Mouse (Mus musculus): ENCODE measurements around the gene Nrp2.

Gene Nrp2

DNA sequence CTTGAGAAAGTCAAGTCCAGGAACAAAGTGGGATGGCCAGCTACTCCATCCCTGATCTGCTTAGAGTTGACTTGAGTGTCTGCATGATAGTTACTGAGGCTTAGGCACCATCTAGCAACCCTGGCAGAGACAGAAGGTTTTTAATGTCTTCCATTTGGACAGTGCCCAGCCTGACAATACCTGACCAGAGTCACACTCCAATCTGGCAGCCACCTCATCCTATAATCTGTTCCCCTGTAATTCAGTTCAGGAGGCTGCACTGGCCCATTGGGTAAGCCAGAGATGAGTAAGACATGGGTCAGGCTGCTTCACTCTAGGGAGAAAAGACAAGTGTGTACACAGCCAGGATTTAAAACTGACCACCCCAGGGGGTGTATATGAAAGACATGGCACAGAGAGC lies 79.5 kb downstream of the Nrp2 start:
- DNase-seq (ENCODE audit: low spot score) = no peak

GRCm38 (mm10) chr1:62783354-62784083 lies 80.4 kb downstream of the Nrp2 start:
- no peak for DNase-seq (ENCODE audit: low spot score)

DNA sequence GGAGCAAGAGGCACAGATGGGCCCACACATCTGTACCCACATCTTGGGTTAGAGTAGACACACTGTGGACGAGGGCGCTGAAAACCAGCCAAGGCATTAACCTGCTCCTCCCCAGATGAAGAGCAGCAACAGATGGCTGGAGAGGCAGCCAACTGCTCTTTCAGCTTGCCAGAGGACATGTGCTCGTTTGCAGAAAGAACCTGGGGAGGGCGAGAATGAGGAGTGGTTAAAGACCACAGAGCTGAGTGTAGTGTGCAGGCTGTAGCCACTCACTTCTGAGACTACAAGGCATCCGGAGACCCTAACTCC lies 81.0 kb downstream of the Nrp2 start:
- peak; percentile 69 for DNase-seq (ENCODE audit: low spot score)

- DNase-seq (ENCODE audit: low spot score) = peak; percentile 79
These were observed 83.2 kb downstream of the Nrp2 start for GRCm38 (mm10) chr1:62786255-62786654.

GRCm38 (mm10) chr1:62787546-62787945 lies 84.5 kb downstream of the Nrp2 start:
- DNase-seq (ENCODE audit: low spot score) = no peak

GRCm38 (mm10) chr1:62794223-62794895 lies 91.3 kb downstream of the Nrp2 start:
- no peak for DNase-seq (ENCODE audit: low spot score)

GRCm38 (mm10) chr1:62794896-62795255 lies 91.8 kb downstream of the Nrp2 start:
- DNase-seq (ENCODE audit: low spot score) = no peak

DNA sequence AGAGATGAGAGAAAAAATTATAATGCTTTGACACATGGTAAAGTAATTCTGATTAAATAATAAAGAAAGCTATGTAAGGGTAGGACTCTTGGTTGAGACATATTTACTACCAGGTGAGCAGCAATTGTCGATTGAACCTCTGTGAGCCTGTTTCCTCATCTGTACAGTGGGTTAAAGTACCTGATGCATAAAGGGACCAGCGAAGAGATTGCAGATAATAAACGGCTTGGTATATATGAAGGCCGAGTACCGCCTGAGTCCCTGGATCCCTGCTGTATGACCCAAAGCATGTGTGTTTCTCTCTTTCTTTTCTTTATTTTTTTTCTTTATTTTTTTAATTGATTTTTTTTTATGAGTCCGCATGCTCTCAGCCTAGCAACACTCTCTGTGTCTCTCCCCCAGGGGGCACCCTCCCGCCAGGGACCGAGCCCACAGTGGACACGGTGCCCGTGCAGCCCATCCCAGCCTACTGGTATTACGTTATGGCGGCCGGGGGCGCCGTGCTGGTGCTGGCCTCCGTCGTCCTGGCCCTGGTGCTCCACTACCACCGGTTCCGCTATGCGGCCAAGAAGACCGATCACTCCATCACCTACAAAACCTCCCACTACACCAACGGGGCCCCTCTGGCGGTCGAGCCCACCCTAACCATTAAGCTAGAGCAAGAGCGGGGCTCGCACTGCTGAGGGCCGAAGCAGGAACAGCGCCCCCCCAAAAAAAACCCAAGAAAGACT lies 92.4 kb downstream of the Nrp2 start:
- DNase-seq (ENCODE audit: low spot score) = peak; percentile 52

- DNase-seq (ENCODE audit: low spot score) = no peak
These were observed 93.1 kb downstream of the Nrp2 start for GRCm38 (mm10) chr1:62796038-62796647.

- no peak for DNase-seq (ENCODE audit: low spot score)
These were observed 96.3 kb downstream of the Nrp2 start for GRCm38 (mm10) chr1:62799427-62799826.

DNA sequence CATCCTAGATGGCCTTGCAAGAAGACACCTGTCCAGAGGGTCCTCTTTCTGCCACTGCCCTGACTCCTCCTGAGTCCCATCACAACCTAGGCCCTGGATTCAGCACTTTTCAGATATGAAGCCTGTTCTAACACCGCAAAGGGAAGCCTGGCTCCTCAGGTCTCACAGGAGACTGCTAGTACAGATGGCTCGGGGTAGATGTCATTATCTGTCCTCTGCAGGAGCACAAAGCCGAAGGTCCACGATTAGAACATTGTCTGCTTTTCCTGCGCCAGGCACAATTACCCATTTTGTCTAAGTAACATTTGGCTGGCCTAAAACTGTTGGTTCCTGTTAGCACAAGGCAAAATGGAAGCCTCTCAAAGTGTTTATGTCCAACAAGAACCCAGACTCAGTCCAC lies 97.3 kb downstream of the Nrp2 start:
- no peak for DNase-seq (ENCODE audit: low spot score)

GRCm38 (mm10) chr1:62801429-62801828 lies 98.3 kb downstream of the Nrp2 start:
- DNase-seq (ENCODE audit: low spot score) = no peak

DNA sequence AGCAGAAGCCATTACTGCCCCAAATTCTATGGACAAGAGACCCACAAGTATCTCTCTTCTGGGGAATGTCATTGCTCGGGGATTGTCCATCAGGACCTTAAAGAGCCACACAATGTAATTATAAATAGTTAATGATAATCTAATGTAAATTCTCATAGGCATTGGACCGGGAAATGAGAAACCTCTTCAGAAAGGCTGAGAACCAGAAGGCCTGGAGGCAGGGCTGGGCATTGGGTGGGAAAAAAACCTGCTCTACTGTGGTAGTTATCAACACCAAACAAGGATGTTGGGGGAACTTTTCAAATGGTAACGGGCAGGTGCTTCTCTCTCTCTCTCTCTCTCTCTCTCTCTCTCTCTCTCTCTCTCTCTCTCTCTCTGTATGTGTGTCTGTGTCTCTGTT lies 98.8 kb downstream of the Nrp2 start:
- DNase-seq (ENCODE audit: low spot score) = no peak

DNA sequence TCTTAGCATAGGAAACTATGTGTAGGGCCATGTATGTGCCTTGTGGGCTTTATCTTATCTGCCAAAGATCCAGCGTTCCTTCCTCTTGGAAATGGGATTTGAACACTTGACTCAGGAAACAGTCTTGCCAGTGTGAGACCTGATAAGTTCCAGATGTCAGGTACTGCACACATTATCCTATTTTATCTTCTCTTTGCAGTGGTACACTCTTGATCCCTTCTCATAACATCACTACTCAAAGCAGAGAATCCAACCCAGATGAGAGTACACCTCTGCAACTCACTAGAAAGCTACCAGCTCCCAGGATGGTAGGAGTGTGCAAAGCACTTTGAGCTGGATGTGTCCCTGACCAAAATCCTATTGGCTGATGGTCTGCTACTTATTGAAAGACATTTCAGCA lies 100.5 kb downstream of the Nrp2 start:
- DNase-seq (ENCODE audit: low spot score) = no peak

- DNase-seq (ENCODE audit: low spot score) = no peak
These were observed 102.9 kb downstream of the Nrp2 start for GRCm38 (mm10) chr1:62806014-62806413.

- DNase-seq (ENCODE audit: low spot score) = no peak
These were observed 105.3 kb downstream of the Nrp2 start for GRCm38 (mm10) chr1:62808395-62808794.

GRCm38 (mm10) chr1:62809601-62810228 lies 106.6 kb downstream of the Nrp2 start:
- no peak for DNase-seq (ENCODE audit: low spot score)

DNA sequence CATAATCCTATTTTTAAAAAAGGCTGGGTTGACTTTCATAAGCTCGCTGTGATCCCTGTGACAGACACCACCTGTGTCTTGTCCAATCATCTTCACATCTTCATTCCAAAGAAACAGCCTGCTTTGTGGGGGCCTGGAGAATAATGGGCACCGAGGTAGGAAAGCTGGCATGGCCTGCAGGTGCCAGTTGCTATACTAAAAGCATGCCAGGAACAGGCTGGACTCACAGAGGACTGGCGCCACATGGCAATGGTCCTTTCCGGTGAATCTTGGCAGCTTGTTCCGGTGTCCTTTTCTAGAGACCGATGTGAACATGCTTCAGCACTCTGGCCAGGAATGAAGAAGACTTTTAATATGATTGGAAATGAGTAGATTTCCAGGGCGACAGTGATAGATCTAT lies 108.1 kb downstream of the Nrp2 start:
- DNase-seq (ENCODE audit: low spot score) = no peak

GRCm38 (mm10) chr1:62812701-62813684 lies 109.9 kb downstream of the Nrp2 start:
- DNase-seq (ENCODE audit: low spot score) = no peak

DNA sequence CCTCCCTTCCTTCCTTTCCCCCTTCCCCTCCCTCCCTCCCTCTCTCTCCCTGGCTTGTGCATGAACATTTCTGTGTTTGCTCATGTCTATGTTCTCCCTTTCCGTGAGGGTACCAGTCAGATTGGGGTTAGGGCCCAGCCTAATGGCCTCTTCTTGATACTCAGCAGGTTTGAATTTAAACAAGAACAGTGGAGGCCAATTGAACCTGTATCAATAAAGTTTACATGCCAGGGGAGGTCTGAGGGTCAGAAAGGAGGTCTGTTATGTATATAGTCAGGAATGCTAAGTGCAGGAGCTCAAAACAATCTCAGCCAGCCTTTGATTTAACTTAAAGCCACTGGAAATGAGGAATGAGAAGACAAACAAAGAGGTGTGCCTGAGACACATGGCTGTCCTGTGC lies 110.9 kb downstream of the Nrp2 start:
- DNase-seq (ENCODE audit: low spot score) = no peak

- no peak for DNase-seq (ENCODE audit: low spot score)
These were observed 114.5 kb downstream of the Nrp2 start for GRCm38 (mm10) chr1:62817566-62817965.

All from layer of hippocampus, adult 11-12 months (tissue).